Mouse (Mus musculus): Measurements from ENCODE around the gene Brpf1. TPM values are rescaled to one million over a fixed set of nuclear protein-coding genes. Genes with fewer than 3 reads are reported as not detected.

Brpf1 gene
- polyA plus RNA-seq, 1 experiment: 34.5 TPM

- DNase-seq (ENCODE audit: low read depth): no peak
- TF ChIP-seq POLR2A (IDR thresholded peaks at IDR 0.05; ENCODE audit: borderline replicate concordance, extremely low read depth, insufficient read depth, insufficient read length, poor library complexity, severe bottlenecking): no peak
- TF ChIP-seq CTCF (IDR thresholded peaks at IDR 0.05; ENCODE audit: borderline replicate concordance, extremely low read depth, insufficient read depth, insufficient read length): no peak
Measured at GRCm38 (mm10) chr6:113361476-113361875, 54.5 kb downstream of the Brpf1 start.

GRCm38 (mm10) chr6:113362241-113362640, 55.3 kb downstream of the Brpf1 start:
- no peak for TF ChIP-seq CTCF (IDR thresholded peaks at IDR 0.05; ENCODE audit: borderline replicate concordance, extremely low read depth, insufficient read depth, insufficient read length)
- no peak for TF ChIP-seq POLR2A (IDR thresholded peaks at IDR 0.05; ENCODE audit: borderline replicate concordance, extremely low read depth, insufficient read depth, insufficient read length, poor library complexity, severe bottlenecking)
- DNase-seq (ENCODE audit: low read depth): no peak

- TF ChIP-seq POLR2A (IDR thresholded peaks at IDR 0.05; ENCODE audit: borderline replicate concordance, extremely low read depth, insufficient read depth, insufficient read length, poor library complexity, severe bottlenecking): no peak
- TF ChIP-seq CTCF (IDR thresholded peaks at IDR 0.05; ENCODE audit: borderline replicate concordance, extremely low read depth, insufficient read depth, insufficient read length): no peak
Measured at GRCm38 (mm10) chr6:113364518-113365135, 57.7 kb downstream of the Brpf1 start.

GRCm38 (mm10) chr6:113366639-113367038, 59.7 kb downstream of the Brpf1 start:
- DNase-seq (ENCODE audit: low read depth): no peak

More at GRCm38 (mm10) chr6:113364518-113365135, 57.7 kb downstream of the Brpf1 start:
- no peak for DNase-seq (ENCODE audit: low read depth)

GRCm38 (mm10) chr6:113367574-113367973, 60.6 kb downstream of the Brpf1 start:
- no peak for TF ChIP-seq POLR2A (IDR thresholded peaks at IDR 0.05; ENCODE audit: borderline replicate concordance, extremely low read depth, insufficient read depth, insufficient read length, poor library complexity, severe bottlenecking)
- TF ChIP-seq CTCF (IDR thresholded peaks at IDR 0.05; ENCODE audit: borderline replicate concordance, extremely low read depth, insufficient read depth, insufficient read length): no peak
- DNase-seq (ENCODE audit: low read depth): no peak

More at GRCm38 (mm10) chr6:113366639-113367038, 59.7 kb downstream of the Brpf1 start:
- TF ChIP-seq POLR2A (IDR thresholded peaks at IDR 0.05; ENCODE audit: borderline replicate concordance, extremely low read depth, insufficient read depth, insufficient read length, poor library complexity, severe bottlenecking) (no peak), CTCF (IDR thresholded peaks at IDR 0.05; ENCODE audit: borderline replicate concordance, extremely low read depth, insufficient read depth, insufficient read length) (no peak)

- DNase-seq (ENCODE audit: low read depth): no peak
- TF ChIP-seq CTCF (IDR thresholded peaks at IDR 0.05; ENCODE audit: borderline replicate concordance, extremely low read depth, insufficient read depth, insufficient read length) (no peak), POLR2A (IDR thresholded peaks at IDR 0.05; ENCODE audit: borderline replicate concordance, extremely low read depth, insufficient read depth, insufficient read length, poor library complexity, severe bottlenecking) (no peak)
Measured at GRCm38 (mm10) chr6:113368124-113368523, 61.2 kb downstream of the Brpf1 start.

- no peak for TF ChIP-seq CTCF (IDR thresholded peaks at IDR 0.05; ENCODE audit: borderline replicate concordance, extremely low read depth, insufficient read depth, insufficient read length)
- TF ChIP-seq POLR2A (IDR thresholded peaks at IDR 0.05; ENCODE audit: borderline replicate concordance, extremely low read depth, insufficient read depth, insufficient read length, poor library complexity, severe bottlenecking): no peak
- no peak for DNase-seq (ENCODE audit: low read depth)
Measured at GRCm38 (mm10) chr6:113368577-113368976, 61.6 kb downstream of the Brpf1 start.

GRCm38 (mm10) chr6:113370194-113370929, 63.4 kb downstream of the Brpf1 start:
- TF ChIP-seq POLR2A (IDR thresholded peaks at IDR 0.05; ENCODE audit: borderline replicate concordance, extremely low read depth, insufficient read depth, insufficient read length, poor library complexity, severe bottlenecking) (no peak), CTCF (IDR thresholded peaks at IDR 0.05; ENCODE audit: borderline replicate concordance, extremely low read depth, insufficient read depth, insufficient read length) (no peak)
- no peak for DNase-seq (ENCODE audit: low read depth)

GRCm38 (mm10) chr6:113373491-113373890, 66.6 kb downstream of the Brpf1 start:
- no peak for DNase-seq (ENCODE audit: low read depth)
- TF ChIP-seq POLR2A (IDR thresholded peaks at IDR 0.05; ENCODE audit: borderline replicate concordance, extremely low read depth, insufficient read depth, insufficient read length, poor library complexity, severe bottlenecking) (no peak), CTCF (IDR thresholded peaks at IDR 0.05; ENCODE audit: borderline replicate concordance, extremely low read depth, insufficient read depth, insufficient read length) (no peak)

Other genes with a start within 250 kb of the Brpf1 start
- gene Setd5, start 229.8 kb upstream of the Brpf1 start, polyA plus RNA-seq (2012; rRNA removed): 55.2 and 77.4 TPM in 2 replicates
- gene Lhfpl4, start 111.8 kb upstream of the Brpf1 start, polyA plus RNA-seq (2012; rRNA removed): 55.7 and 93.3 TPM in 2 replicates
- gene Mtmr14, start 69.3 kb upstream of the Brpf1 start, polyA plus RNA-seq (2012; rRNA removed): 38.6 and 51.5 TPM in 2 replicates
- gene Cpne9, start 24.8 kb upstream of the Brpf1 start, polyA plus RNA-seq (2012; rRNA removed): 2.1 and 4.2 TPM in 2 replicates
- gene Ogg1, start 19.8 kb downstream of the Brpf1 start, polyA plus RNA-seq (2012; rRNA removed): 13.2 and 25.0 TPM in 2 replicates
- gene Camk1, start 36.8 kb downstream of the Brpf1 start, polyA plus RNA-seq (2012; rRNA removed): 62.7 and 64.7 TPM in 2 replicates
- gene Tada3, start 70.7 kb downstream of the Brpf1 start, polyA plus RNA-seq (2012; rRNA removed): 67.8 and 70.8 TPM in 2 replicates
- gene Arpc4, start 71.0 kb downstream of the Brpf1 start, polyA plus RNA-seq (2012; rRNA removed): 117 and 127 TPM in 2 replicates
- gene Ttll3, start 82.1 kb downstream of the Brpf1 start, polyA plus RNA-seq (2012; rRNA removed): 23.1 and 25.5 TPM in 2 replicates
- gene Rpusd3, start 112.2 kb downstream of the Brpf1 start, polyA plus RNA-seq (2012; rRNA removed): 27.6 and 50.7 TPM in 2 replicates
- gene Cidec, start 128.6 kb downstream of the Brpf1 start, polyA plus RNA-seq (2012; rRNA removed): 0.07 and 0.16 TPM in 2 replicates
- gene Jagn1, start 135.4 kb downstream of the Brpf1 start, polyA plus RNA-seq (2012; rRNA removed): 60.1 and 71.0 TPM in 2 replicates
- gene Il17re, start 151.3 kb downstream of the Brpf1 start, polyA plus RNA-seq (2012; rRNA removed): 0.47 and 0.63 TPM in 2 replicates
- 2.7 and 3.3 TPM in 2 replicates for gene Il17rc, start 164.3 kb downstream of the Brpf1 start, polyA plus RNA-seq (2012; rRNA removed)
- gene Creld1, start 176.2 kb downstream of the Brpf1 start, polyA plus RNA-seq (2012; rRNA removed): 33.3 and 42.2 TPM in 2 replicates
- gene Prrt3, start 194.8 kb downstream of the Brpf1 start, polyA plus RNA-seq (2012; rRNA removed): 8.7 and 8.9 TPM in 2 replicates
- gene Emc3, start 224.5 kb downstream of the Brpf1 start, polyA plus RNA-seq (2012; rRNA removed): 63.0 TPM in 2 replicates
- 5.0 and 9.1 TPM in 2 replicates for gene Fancd2, start 224.5 kb downstream of the Brpf1 start, polyA plus RNA-seq (2012; rRNA removed)

All from brain, embryonic 14.5 days (tissue).